Mouse (Mus musculus) stomach, embryonic 15.5 days (tissue): ENCODE results near the gene Rcn3. TPM values are rescaled to one million over a fixed set of nuclear protein-coding genes. Genes with fewer than 3 reads are reported as not detected.
"Not testable (repeated sequence)": the region's sequence is repeated elsewhere in the genome, so short reads cannot be mapped to it uniquely, and the experiment has no call there.

Experiments
- ATAC-seq: fragments of 200-750 bp; cut with Nextera tagmentation; 2 replicates; pipeline ENCODE4 v1.8.0; 2017; ENCODE audit warnings: low read depth, moderate number of reproducible peaks, moderate TSS enrichment; ENCODE audit not compliant: insufficient read depth, low FRiP score
- H3K27ac ChIP-seq: fragments of 300-500 bp; sonication (generic); 2 replicates; pipeline ENCODE4 v1.5.1; 2015; ENCODE audit warnings: mild to moderate bottlenecking, inconsistent platforms
- H3K27me3 ChIP-seq: fragments of 300-500 bp; sonication (generic); replicated peaks from 2 replicates; pipeline ENCODE4 v1.6.1; 2015; ENCODE audit warnings: inconsistent platforms
- H3K36me3 ChIP-seq: fragments of 300-500 bp; sonication (generic); 2 replicates; pipeline ENCODE4 v1.6.1; 2015; ENCODE audit warnings: inconsistent platforms
- H3K4me1 ChIP-seq: fragments of 300-500 bp; sonication (generic); 2 replicates; pipeline ENCODE4 v1.6.1; 2015; ENCODE audit warnings: inconsistent platforms
- H3K4me2 ChIP-seq: fragments of 300-500 bp; sonication (generic); 2 replicates; pipeline ENCODE4 v1.6.1; 2015; ENCODE audit warnings: mild to moderate bottlenecking, inconsistent platforms
- H3K4me3 ChIP-seq: fragments of 300-500 bp; sonication (generic); replicated peaks from 2 replicates; pipeline ENCODE4 v1.5.1; 2015; ENCODE audit warnings: inconsistent platforms
- H3K9ac ChIP-seq: fragments of 300-500 bp; sonication (generic); 2 replicates; pipeline ENCODE4 v1.6.1; 2015; ENCODE audit warnings: inconsistent platforms
- H3K9me3 ChIP-seq: fragments of 300-500 bp; sonication (generic); 2 replicates; pipeline ENCODE4 v1.6.1; 2016; ENCODE audit warnings: inconsistent platforms
- WGBS: fragments of 180-500 bp; shearing (Covaris S2); methylation state at CpG from one replicate; pipeline ENCODE4 v1.1.7; 2015; 5-methylcytosine and 5-hydroxymethylcytosine counted together
- polyA plus RNA-seq: library from polyadenylated mRNA; unstranded; fragments of >200 nt; fragmentation: Nextera tagmentation; extraction: Ambion mirVana; gene quantifications from 2 replicates; pipeline ENCODE4 v1.2.1, GENCODE M21; 2015

The Rcn3 gene
- polyA plus RNA-seq, 1 experiment from 2014 or later: 320 TPM

GRCm38 (mm10) chr7:45129776-45130512 is 37.9 kb upstream of the Rcn3 start:
- H3K9me3 ChIP-seq: no peaks in the 10 kb centered on the region
- peak overlapping the region; percentile 62; the same call in 1 of the 2 replicates for H3K9ac ChIP-seq
- H3K4me2 ChIP-seq: peak overlapping the region; percentile 75
- H3K4me3 ChIP-seq: peak overlapping the region; percentile 74; the same call in 1 of the 2 replicates
- H3K4me1 ChIP-seq: peaks cover 42% of the 10 kb centered on the region
- no peaks in the 10 kb centered on the region for H3K27me3 ChIP-seq
- H3K27ac ChIP-seq: peak overlapping the region; percentile 83
- 54% methylated on average over 15 of the region's 15 CpGs for WGBS
- H3K36me3 ChIP-seq: peaks cover 23% of the 10 kb centered on the region
- ATAC-seq: no peak

- Histone ChIP-seq H3K9me3 (no peaks in the 10 kb centered on the region), H3K9ac (peak overlapping the region; percentile 62), H3K4me1 (peaks cover 36% of the 10 kb centered on the region), H3K4me3 (peak overlapping the region; percentile 74), H3K27me3 (no peaks in the 10 kb centered on the region), H3K36me3 (peaks cover 26% of the 10 kb centered on the region), H3K27ac (peak overlapping the region; percentile 83), H3K4me2 (peak overlapping the region; percentile 75)
- ATAC-seq: peak; percentile 1; the same call in 1 of the 2 replicates
- 2% methylated on average over 17 of the region's 17 CpGs for WGBS
Measured at GRCm38 (mm10) chr7:45129318-45129717, 37.3 kb upstream of the Rcn3 start.

GRCm38 (mm10) chr7:45128624-45129246 is 36.7 kb upstream of the Rcn3 start, which contains the start of gene Rpl13a:
Rpl13a (minus strand) TSS chr7:45128761.
- Histone ChIP-seq H3K9me3 (no peaks in the 10 kb centered on the region), H3K4me3 (peak within 1 kb of the TSS; percentile 74), H3K9ac (peak within 1 kb of the TSS; percentile 94), H3K4me2 (peak within 1 kb of the TSS; percentile 77), H3K36me3 (peaks cover 26% of the 10 kb centered on the region), H3K4me1 (peaks cover 36% of the 10 kb centered on the region), H3K27ac (peak within 1 kb of the TSS; percentile 90), H3K27me3 (no peaks in the 10 kb centered on the region)
- WGBS: under 1% methylated on average over 48 of the region's 48 CpGs
- peak; percentile 92 for ATAC-seq

GRCm38 (mm10) chr7:45127700-45128224 is 35.7 kb upstream of the Rcn3 start:
- Histone ChIP-seq H3K4me1 (peaks cover 44% of the 10 kb centered on the region), H3K27me3 (no peaks in the 10 kb centered on the region), H3K9me3 (no peaks in the 10 kb centered on the region), H3K4me2 (peak overlapping the region; percentile 77), H3K9ac (peak overlapping the region; percentile 94), H3K27ac (peak overlapping the region; percentile 90), H3K4me3 (peak overlapping the region; percentile 74), H3K36me3 (peaks cover 31% of the 10 kb centered on the region)
- WGBS: under 1% methylated on average over 6 of the region's 6 CpGs
- ATAC-seq: no peak

GRCm38 (mm10) chr7:45126844-45127699 is 35.1 kb upstream of the Rcn3 start:
- Histone ChIP-seq H3K4me3 (peak overlapping the region; percentile 74), H3K4me1 (peaks cover 49% of the 10 kb centered on the region)
- ATAC-seq: no peak

GRCm38 (mm10) chr7:45126147-45126843 is 34.3 kb upstream of the Rcn3 start:
- no peaks in the 10 kb centered on the region for H3K9me3 ChIP-seq
- WGBS: 74% methylated on average over 17 of the region's 17 CpGs
- H3K4me3 ChIP-seq: peak overlapping the region; percentile 74
- ATAC-seq: no peak
- peak overlapping the region; percentile 77 for H3K4me2 ChIP-seq
- peak overlapping the region; percentile 90 for H3K27ac ChIP-seq
- peaks cover 57% of the 10 kb centered on the region for H3K4me1 ChIP-seq
- H3K9ac ChIP-seq: peak overlapping the region; percentile 94
- H3K36me3 ChIP-seq: peaks cover 44% of the 10 kb centered on the region
- no peaks in the 10 kb centered on the region for H3K27me3 ChIP-seq

More at GRCm38 (mm10) chr7:45126844-45127699, 35.1 kb upstream of the Rcn3 start:
- 37% methylated on average over 21 of the region's 21 CpGs for WGBS
- Histone ChIP-seq H3K9me3 (no peaks in the 10 kb centered on the region), H3K4me2 (peak overlapping the region; percentile 77), H3K36me3 (peaks cover 37% of the 10 kb centered on the region), H3K27ac (peak overlapping the region; percentile 90), H3K27me3 (no peaks in the 10 kb centered on the region), H3K9ac (peak overlapping the region; percentile 94)

- Histone ChIP-seq H3K27ac (peak overlapping the region; percentile 90), H3K36me3 (peaks cover 50% of the 10 kb centered on the region), H3K4me1 (peaks cover 57% of the 10 kb centered on the region), H3K4me2 (peak overlapping the region; percentile 50)
- not testable (repeated sequence) for H3K9me3 ChIP-seq, H3K4me3 ChIP-seq, H3K27me3 ChIP-seq, ATAC-seq, H3K9ac ChIP-seq
- WGBS: 70% methylated on average over 5 of the region's 5 CpGs
Measured at GRCm38 (mm10) chr7:45125649-45126048, 33.6 kb upstream of the Rcn3 start.

- H3K9me3 ChIP-seq: no peaks in the 10 kb centered on the region
- WGBS: 22% methylated on average over 7 of the region's 7 CpGs
- peaks cover 57% of the 10 kb centered on the region for H3K4me1 ChIP-seq
- H3K27ac ChIP-seq: peak overlapping the region; percentile 88
- H3K4me3 ChIP-seq: peak overlapping the region; percentile 96; the same call in 1 of the 2 replicates
- no peaks in the 10 kb centered on the region for H3K27me3 ChIP-seq
- no peak overlapping the region for H3K9ac ChIP-seq
- peak overlapping the region; percentile 50; the same call in 1 of the 2 replicates for H3K4me2 ChIP-seq
- H3K36me3 ChIP-seq: peaks cover 54% of the 10 kb centered on the region
- no peak for ATAC-seq
Measured at GRCm38 (mm10) chr7:45125144-45125600, 33.2 kb upstream of the Rcn3 start.

GRCm38 (mm10) chr7:45124224-45125143 is 32.5 kb upstream of the Rcn3 start, which contains the start of gene Rps11:
Rps11 (minus strand) TSS chr7:45124439.
- Histone ChIP-seq H3K4me1 (peaks cover 51% of the 10 kb centered on the region), H3K36me3 (peaks cover 61% of the 10 kb centered on the region), H3K4me2 (peak within 1 kb of the TSS; percentile 81), H3K4me3 (peak within 1 kb of the TSS; percentile 96), H3K9me3 (no peaks in the 10 kb centered on the region), H3K9ac (peak within 1 kb of the TSS; percentile 98), H3K27me3 (no peaks in the 10 kb centered on the region), H3K27ac (peak within 1 kb of the TSS; percentile 88)
- peak; percentile 82 for ATAC-seq
- 1% methylated on average over 59 of the region's 59 CpGs for WGBS

- no peak for ATAC-seq
- Histone ChIP-seq H3K36me3 (peaks cover 61% of the 10 kb centered on the region), H3K4me2 (peak overlapping the region; percentile 81), H3K4me3 (peak overlapping the region; percentile 96), H3K27ac (peak overlapping the region; percentile 87), H3K27me3 (no peaks in the 10 kb centered on the region), H3K4me1 (peaks cover 47% of the 10 kb centered on the region), H3K9me3 (no peaks in the 10 kb centered on the region), H3K9ac (peak overlapping the region; percentile 98)
- 15% methylated on average over 12 of the region's 12 CpGs for WGBS
Measured at GRCm38 (mm10) chr7:45123186-45123570, 31.2 kb upstream of the Rcn3 start.
